Mouse (Mus musculus) spleen, postnatal 36 days (tissue): ENCODE measurements around the gene Bpnt1.

ENCODE experiments used
- DNase-seq, 2 experiments: peaks; one replicate each; pipeline ENCODE4 v3.0.0; 2022; ENCODE audit warnings: low spot score in 2 of 2, mixed read lengths in 1 of 2

Gene Bpnt1

DNA sequence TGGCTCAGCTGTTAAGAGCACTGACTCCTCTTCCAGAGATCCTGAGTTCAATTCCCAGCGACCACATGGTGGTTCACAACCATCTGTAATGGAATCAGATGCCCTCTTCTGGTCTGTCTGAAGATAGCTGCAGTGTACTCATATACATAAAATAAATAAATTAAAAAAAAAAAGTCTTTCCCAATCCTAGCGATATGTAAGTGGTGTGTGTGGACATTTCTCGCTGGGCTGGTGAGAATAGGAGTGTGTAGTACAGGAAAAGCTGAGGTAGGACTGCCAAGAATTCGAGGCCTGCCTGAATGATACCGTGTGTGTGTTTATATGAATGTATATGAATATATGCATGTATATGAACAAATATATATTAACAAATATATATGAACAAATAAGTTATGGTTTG lies 585 bp upstream of the Bpnt1 start:
- no peak for DNase-seq

DNA sequence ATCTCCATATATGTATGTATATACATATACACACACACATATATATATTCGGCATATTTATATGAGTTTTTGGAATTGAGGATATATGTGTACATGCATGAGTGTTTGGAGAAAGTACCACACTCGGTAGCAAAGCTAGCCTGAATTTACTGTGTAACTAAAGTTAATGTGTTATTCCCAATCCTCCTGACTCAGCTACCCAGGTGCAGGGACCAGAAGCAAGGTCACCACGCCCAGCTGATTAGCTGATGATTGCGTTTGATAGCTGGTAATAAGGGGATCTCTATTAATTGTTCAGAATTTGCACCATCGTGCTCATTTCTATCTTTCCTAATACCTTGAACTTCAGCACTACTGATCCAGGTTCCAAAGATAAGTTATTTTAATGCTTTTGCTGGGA lies 1.7 kb downstream of the Bpnt1 start:
- no peak for DNase-seq

DNA sequence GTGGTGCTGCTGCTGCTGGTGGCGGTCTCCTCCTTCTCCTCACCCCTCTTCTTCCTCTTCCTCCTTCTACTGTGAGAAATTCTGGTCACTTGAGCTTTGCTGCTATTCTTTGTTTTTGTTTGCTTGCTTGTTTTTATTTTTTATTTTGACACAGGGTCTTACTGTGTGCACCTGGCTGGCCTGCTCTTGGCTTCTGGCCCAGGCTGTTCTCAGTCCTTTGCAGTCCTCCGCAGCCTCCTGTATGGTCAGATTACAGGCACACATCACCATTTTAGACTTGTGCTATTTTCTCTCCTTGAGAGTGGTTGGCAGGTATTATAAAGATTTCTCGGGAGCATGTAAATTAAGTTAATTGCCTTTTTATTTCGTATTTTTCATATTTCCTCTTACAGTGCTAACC lies 2.2 kb downstream of the Bpnt1 start:
- no peak for DNase-seq

DNA sequence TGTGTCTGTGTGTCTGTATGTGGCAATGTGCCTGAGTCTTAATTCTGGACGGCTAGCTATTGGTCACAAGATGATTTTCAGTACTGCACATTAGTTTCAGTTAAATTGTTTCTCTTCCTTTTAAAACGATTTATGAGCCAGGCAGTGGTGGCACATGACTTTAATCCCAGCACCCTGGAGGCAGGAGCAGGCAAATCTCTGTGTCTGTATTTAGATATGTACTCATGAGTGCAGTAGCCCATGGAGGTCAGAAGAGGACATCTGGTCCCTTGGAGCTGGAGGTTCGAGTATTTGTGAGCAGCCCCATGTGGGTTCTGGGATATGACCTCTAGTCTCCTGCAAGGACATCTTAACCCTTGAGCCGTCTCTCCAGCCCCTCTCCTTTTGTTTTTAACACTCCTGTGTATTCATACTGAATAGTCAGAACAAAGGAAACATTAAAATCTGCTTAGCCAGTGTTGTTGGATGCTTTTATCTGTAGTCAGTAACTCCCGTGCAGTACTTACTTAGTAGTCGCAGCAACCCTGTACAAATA lies 3.3 kb downstream of the Bpnt1 start:
- DNase-seq: no peak

DNA sequence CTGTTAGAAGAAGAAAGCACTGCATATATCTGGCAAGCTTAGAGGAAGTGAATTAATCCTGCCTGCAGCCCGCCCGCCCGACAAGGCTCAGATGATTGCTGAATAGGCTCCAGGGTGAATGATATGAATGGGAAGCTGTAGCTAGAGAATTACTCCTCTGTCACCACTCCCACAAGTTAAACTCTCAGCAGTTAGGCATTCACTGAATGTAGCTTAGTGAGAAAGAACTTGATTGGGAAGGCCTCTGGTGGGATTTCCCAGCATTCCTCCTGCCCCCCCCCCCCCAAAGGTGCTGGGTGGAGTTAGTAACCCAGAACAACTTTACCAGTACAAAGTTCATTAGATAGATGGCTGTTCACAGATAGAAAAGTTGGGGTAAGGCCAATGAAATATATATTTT lies 4.6 kb downstream of the Bpnt1 start:
- no peak for DNase-seq

DNA sequence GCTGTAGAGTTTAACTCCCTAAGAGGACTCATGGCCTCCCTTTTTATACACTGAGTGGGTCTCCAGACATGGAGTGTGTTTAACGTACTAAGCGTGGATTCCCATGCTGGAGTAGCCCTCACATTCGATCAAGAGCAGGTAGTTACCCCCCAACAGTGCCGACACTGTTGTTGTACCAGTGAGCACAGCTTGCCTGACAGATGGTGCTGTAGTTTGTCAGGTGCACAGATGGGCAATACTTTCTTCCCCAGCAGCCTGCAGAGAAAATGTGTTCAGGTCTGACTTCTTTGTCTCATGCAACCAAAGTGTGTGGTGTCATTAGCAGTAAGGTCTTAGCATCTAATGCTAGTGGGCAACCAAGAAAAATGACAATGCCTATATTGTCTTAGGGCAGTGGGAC lies 10.5 kb downstream of the Bpnt1 start:
- no peak for DNase-seq

DNA sequence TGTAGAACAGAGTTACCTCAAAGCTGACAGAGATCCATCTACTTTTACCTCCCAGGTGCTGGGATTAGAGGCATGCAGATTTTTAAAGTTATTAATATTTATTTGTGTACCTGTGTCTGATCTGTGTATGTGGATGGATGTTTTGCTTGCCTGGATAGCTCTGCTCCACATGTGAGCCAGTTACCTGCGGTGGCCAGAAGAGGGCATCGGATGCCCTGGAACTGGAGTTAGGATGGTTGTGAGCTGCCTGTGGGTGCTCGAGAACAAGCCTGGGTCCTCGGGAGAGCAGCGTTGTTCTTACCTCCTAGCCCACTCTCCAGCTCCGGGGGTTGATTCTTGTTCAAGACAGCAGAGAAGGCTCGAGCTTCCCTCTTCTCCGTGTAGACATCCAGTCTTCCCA lies 11.5 kb downstream of the Bpnt1 start:
- no peak for DNase-seq

DNA sequence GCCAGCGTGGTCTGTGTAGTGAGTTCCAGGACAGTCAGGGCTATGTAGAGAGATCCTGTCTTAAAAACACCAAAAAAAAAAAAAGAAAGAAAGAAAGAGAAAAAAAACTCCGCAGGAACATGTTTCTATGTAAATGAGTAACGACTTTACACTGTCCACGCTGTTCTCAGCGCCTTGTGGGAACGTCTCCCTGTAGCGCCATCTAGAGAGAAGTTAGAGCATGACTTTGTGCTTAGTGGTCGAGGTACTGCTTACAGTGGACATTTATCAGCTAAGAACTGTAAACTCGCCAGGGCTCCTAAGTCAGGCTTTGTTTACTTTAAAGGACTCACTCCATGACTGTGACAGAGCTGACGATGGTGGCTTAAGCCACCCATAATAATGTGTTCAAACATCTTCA lies 14.2 kb downstream of the Bpnt1 start:
- no peak for DNase-seq

DNA sequence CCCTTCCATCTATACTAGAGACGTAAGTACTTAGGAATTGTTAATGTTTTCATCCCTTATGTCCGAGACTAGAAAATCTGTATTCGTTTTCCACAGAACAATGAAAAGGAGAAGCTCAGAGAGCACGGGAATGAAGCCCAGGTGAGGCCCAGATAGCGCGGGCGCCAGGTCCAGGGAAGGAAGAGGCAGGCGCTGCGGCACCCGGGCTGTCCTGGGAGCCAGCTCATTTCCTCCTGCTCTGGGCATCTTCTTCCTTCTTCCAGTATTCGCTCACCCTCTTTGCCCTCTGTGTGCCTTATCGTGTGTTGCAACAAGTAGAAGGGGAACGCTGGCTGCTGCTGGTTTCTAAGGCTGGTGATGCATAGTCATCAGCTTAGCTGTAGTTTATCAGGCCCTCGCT lies 17.8 kb downstream of the Bpnt1 start:
- DNase-seq: no peak

DNA sequence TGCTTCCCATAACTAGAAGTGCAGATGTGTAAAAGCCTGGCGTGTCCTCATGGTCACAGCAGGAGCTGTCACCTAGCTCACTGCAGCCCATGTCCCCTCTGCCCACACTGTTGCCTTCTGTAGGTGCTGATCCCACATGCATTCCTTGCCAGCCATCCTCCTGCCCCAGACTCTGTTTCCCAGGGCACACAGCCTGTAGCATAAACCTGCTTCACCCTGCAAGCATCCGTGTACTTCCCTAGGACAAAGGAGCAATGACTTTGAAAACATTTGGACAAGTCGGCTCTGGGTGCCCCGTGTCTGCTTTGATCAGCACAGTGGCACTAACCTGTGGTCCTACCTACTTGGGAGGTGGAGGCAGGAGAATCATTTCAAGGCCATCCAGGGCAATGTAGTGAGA lies 18.7 kb downstream of the Bpnt1 start:
- no peak for DNase-seq

DNA sequence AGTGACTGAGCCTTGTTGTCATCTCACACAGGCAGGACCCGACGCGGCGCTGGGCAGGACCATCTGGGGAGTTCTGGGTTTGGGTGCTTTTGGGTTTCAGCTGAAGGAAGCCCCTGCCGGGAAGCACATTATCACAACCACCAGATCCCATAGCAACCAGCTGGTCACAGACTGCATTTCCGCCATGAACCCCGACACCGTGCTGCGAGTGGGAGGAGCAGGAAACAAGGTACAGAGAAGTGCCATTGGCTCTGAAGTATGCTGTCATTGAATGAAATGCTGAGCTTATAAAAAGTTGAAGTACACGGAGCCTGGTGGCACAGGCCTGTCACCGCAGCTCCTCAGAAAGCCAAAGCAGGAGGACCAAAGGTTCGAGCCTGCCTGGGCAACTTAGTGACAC lies 20.2 kb downstream of the Bpnt1 start:
- no peak for DNase-seq

DNA sequence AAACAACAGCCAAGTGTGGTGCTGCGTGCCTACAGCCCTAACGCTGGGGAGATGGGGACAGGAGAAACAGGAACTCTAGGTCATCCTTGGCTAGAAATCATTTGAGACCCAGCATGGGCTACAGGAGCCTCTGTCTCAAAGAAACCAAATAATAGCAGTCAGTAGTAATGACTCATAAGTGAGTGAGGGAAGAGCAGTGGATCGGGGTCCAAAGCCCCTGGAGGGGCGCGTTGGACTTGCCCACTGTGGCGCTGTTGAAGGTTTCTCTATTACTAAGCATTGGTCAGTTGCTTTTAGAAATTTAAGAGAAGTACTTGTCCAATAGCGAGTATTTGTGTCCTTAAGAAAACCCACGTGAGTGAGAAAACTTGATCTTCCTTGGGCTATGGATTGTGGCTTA lies 21.4 kb downstream of the Bpnt1 start:
- DNase-seq: no peak

DNA sequence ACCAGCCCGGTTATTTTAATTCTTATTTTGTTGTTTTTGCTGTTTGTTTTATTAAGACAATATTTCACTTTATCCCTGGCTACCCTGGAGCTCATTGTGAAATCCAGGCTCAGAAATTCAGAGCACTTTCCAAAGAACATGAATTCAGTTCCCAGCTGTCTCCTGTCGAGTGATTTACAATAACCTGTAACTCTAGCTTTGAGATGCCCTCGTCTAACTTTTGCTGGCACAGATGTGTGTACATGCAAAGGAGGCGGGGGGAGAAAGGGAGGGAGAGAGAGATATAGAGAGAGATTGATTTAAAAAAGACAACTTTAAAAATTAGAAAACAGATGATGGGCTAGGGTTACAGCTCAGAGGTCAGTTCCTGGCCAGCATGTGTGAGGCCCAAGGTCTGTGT lies 22.8 kb downstream of the Bpnt1 start:
- no peak for DNase-seq

DNA sequence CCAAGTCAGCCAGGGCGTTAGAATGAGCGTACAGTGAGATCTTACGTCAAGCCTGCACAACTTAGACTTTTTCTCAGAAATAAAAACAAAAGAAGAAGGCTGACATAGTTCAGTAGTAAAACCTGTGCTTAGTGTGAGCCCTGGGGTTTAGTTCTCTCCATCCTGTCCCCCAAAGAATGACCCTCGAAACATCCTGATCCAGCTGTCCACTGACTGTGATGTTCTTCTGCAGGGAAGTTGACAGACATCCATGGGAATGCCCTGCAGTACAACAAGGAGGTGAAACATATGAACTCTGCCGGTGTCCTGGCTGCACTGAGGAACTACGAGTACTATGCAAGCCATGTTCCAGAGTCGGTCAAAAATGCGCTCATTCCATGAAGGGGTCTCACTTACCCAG lies 24.3 kb downstream of the Bpnt1 start:
- DNase-seq: no peak

DNA sequence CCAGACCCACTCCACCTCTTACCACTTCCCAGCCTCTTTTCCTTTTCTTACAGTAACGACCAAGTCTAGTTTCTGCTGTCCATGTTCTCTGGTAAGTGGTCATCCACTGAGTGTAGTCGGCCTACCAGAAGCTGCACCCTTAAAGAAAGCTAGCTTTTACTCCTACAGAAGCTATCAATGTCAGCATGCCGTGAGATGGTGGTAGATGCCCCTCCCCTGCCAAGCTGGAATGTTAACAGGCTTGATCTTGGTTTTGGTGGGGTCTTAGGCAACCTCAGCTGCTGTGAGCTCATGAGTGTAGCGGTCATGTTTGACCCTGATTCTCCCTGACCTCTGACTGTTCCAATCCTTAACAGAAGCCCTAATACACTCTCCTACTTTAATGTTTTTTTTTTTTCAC lies 26.3 kb downstream of the Bpnt1 start:
- no peak for DNase-seq

DNA sequence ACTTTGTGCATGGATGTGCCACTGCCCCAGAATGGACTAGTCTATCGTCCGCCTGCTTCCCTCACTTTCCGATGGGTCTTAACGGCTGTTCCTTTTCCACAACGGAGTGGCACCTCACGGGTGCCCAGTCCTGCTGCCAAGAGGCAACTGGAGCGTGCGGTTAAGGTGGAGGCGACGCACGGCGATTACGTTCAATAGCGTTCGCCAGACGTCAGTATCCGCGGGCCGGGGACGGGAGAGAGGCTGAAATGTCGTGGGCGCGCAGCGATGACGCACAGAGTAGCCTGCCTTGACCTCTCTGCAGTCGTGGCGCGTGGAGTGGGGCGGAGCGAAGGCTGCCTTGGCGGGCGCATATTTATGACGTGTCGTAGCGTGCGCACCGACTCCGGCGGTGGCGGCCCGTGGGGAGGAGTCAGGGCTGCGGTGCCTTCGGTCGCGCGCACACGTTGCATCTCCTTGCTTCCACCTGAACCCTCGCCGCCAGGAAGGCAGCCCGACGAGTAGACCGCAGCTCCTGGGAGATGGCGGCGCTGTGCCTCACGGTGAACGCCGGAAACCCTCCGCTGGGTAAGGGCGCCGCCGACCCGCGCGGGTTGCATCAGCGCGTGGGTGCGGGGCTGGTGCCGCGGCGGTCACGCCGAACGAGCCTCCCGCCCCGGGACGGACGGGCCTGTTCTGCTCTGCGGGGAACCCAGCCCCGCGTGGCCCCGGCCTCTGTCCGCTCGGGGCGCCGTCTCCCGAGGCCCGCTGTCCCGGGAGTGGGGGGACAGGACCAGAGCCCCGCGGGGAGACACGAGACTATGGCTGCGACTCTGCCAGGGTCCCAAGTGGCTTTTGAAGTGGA lies 30.9 kb downstream of the Bpnt1 start, which contains the start of gene Eprs:
Gene Eprs (plus strand): TSS at position 368 of the 844 bp plus-strand sequence.
- peak; percentile 98 for DNase-seq

DNA sequence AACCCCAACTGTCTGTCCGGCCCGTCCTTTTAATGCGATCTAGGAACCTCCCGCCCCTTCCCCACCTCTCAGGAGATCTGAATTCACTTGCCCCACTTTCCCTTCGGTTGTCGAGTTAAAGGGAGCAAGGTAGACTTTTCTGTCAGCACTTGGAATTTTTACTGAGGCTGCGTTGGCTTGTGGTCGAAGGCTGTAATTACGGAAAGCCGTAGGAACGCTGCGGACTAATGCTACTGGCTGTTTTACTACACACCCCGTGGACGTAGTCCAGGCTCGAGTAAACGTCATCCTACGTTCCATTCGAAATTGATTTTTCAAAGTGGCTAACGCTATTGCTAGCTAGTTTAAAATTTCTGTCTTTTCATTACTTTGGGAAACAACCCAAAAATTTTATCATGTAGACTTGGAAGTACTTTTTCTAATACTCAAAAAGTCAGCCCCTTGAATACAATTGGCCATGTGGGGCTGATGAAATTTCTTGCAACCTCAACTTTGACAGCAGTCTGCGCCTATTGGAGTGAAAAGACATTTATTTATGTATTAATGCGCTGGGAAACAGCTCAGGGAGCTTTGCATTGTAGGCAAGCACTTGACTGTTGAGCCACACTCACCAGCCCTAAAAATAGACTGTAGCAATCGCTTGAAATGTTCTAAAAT lies 31.7 kb downstream of the Bpnt1 start:
- DNase-seq: peak in 1 of 2 experiments; percentile 8

DNA sequence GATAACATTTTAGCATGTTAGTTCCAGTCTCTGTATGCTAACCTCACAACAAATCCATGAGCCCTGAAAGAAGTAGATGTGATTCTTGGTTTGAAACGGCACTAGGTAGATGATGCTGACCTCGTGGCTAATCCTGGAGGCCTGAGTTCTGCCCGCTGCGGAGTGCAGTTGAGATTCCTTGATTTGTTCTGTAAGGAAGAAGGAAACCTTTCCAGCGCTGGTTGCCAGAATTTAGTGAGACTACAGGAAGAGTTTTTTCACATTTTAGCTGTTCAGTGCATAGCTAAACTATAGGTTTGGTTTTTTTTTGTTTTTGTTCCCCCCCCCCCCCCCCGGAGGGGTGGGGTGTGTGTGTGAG lies 32.2 kb downstream of the Bpnt1 start:
- DNase-seq: no peak

DNA sequence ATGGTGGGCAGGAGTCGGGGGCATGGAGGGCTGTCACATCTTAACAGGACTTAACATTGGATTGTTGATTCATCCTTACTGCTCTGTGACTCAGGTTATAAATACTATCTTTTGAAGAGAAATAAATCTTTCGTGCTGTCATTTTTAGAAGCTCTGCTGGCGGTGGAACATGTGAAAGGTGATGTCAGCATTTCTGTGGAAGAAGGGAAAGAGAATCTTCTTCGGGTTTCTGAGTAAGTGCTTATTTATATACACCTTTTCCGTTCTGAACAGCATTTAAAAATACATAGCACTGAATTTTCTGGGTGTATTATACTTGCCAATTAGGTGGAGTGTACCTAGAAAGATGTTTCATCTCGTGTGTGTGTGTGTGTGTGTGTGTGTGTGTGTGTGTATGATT lies 35.4 kb downstream of the Bpnt1 start:
- DNase-seq: no peak

DNA sequence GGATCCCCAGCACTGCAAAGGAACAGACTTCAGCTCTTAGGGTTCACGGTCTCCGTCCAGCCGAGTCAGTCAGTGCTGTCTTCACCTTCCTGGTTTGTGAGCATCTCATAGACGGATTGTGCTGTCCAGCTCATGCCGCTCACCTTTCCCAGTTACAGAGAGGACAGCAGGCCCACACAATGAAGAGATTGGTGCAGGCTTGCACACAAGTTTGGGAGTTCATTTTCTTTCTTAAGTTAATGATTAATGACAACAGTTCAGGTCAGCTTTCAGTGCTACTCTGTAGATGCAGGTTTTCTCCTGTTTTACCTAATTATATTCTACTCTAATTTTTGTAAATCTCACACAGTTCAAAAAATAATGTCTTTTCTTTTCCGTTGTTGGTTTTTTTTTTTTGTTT lies 38.0 kb downstream of the Bpnt1 start:
- no peak for DNase-seq

DNA sequence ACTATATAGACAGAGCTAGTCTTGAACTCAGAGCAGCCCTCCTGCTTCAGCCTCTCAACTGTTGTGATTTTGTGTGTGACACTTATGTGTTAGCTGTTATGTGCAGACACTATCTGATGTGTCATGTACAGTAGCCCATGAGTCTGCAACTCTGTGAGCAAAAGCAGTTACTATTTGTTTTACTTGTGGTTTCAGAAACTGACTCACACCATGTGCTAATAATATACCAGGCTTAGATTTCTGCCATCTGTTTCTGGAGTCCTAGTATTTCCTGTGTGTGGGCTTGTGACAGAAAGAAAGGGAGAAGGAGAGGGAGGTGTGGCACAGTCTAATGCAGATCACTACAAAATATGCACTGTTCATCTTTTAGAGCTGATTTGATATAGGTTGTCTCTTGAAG lies 44.4 kb downstream of the Bpnt1 start:
- no peak for DNase-seq

DNA sequence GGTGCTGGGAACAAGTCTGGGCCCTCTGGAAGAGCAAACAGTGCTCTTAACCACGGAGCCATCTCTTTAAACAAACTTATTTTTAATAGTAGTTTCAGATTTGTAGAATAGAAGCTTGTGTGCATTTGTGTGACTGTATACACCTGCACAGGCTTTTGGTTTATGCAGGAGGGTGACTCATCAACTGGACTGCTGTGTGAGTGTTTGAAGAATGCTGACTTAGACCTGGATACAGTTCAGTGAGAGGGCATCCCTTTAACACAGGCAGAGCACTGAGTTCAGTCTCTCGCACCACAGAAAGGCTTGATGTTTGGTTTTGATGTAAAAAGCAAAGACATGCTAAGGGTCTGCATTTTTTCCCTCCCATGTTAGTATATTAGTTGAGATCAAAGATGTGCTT lies 45.5 kb downstream of the Bpnt1 start:
- no peak for DNase-seq

DNA sequence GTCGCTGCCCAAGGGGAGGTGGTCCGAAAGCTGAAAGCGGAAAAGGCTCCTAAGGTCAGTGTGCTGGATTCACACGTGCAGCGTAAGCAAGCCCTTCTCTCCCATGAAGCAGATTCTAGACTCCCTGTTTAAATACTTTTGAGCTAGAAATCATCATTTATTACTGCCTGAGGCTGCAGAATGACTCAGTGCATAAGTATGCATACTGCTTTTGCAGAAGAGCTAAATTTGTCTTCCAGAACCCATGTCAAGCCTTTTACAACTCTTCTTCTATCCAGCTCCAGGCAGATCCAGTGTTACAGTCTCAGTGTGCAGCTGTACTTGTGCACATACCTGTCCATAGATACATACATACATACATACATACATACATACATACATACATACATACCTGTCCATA lies 69.7 kb downstream of the Bpnt1 start:
- no peak for DNase-seq
